Mouse (Mus musculus): ENCODE results near the gene Chd2. TPM values are rescaled to one million over a fixed set of nuclear protein-coding genes. Genes with fewer than 3 reads are reported as not detected.
"Not testable (repeated sequence)": the region's sequence is repeated elsewhere in the genome, so short reads cannot be mapped to it uniquely, and the experiment has no call there.

Gene Chd2
- polyA plus RNA-seq, 1 experiment from 2014 or later, result 40.2 TPM

- H3K4me2 ChIP-seq (ENCODE audit: low read length), result no peak overlapping the region
- H3K4me1 ChIP-seq (ENCODE audit: control insufficient read depth, insufficient read depth, low read length), result peaks cover 3% of the 10 kb centered on the region; the same call in 1 of the 2 replicates
- H3K36me3 ChIP-seq (ENCODE audit: control insufficient read depth, insufficient read depth, low read length), result peaks cover 24% of the 10 kb centered on the region
- WGBS, result 72% methylated on average over 1 of the region's 1 CpGs
- DNase-seq (ENCODE audit: low spot score), result no peak
- H3K27ac ChIP-seq (ENCODE audit: low read depth, low read length), result no peak overlapping the region
- H3K27me3 ChIP-seq (replicated peaks; ENCODE audit: control insufficient read depth, insufficient read depth, low read length), result no peaks in the 10 kb centered on the region
- no peaks in the 10 kb centered on the region for H3K9me3 ChIP-seq (replicated peaks; ENCODE audit: control insufficient read depth, low read length)
- H3K9ac ChIP-seq (ENCODE audit: low read length), result peak overlapping the region; percentile 18; the same call in 1 of the 2 replicates
- no peak for ATAC-seq
- no peak overlapping the region for H3K4me3 ChIP-seq (ENCODE audit: low read depth, low read length)
Measured at GRCm38 (mm10) chr7:73523608-73524259, 17.9 kb downstream of the Chd2 start.

- Histone ChIP-seq H3K36me3 (ENCODE audit: control insufficient read depth, insufficient read depth, low read length) (peaks cover 25% of the 10 kb centered on the region), H3K9me3 (replicated peaks; ENCODE audit: control insufficient read depth, low read length) (no peaks in the 10 kb centered on the region), H3K27ac (ENCODE audit: low read depth, low read length) (no peak overlapping the region), H3K4me3 (ENCODE audit: low read depth, low read length) (no peak overlapping the region), H3K4me2 (ENCODE audit: low read length) (no peak overlapping the region), H3K27me3 (replicated peaks; ENCODE audit: control insufficient read depth, insufficient read depth, low read length) (no peaks in the 10 kb centered on the region), H3K4me1 (ENCODE audit: control insufficient read depth, insufficient read depth, low read length) (peaks cover 3% of the 10 kb centered on the region; the same call in 1 of the 2 replicates), H3K9ac (ENCODE audit: low read length) (no peak overlapping the region)
- DNase-seq (ENCODE audit: low spot score) (no peak), ATAC-seq (no peak)
- 88% methylated on average over 6 of the region's 6 CpGs for WGBS
Measured at GRCm38 (mm10) chr7:73523183-73523582, 18.4 kb downstream of the Chd2 start.

GRCm38 (mm10) chr7:73521277-73522193 lies 20.1 kb downstream of the Chd2 start:
- H3K4me3 ChIP-seq (ENCODE audit: low read depth, low read length), result no peak overlapping the region
- H3K4me1 ChIP-seq (ENCODE audit: control insufficient read depth, insufficient read depth, low read length), result peaks cover 3% of the 10 kb centered on the region
- H3K9ac ChIP-seq (ENCODE audit: low read length), result 0 out of 2 replicates have a peak overlapping the region, but pooled peaks have one; percentile 6
- WGBS, result 89% methylated on average over 11 of the region's 11 CpGs
- no peak for DNase-seq (ENCODE audit: low spot score)
- no peak overlapping the region for H3K4me2 ChIP-seq (ENCODE audit: low read length)
- H3K27me3 ChIP-seq (replicated peaks; ENCODE audit: control insufficient read depth, insufficient read depth, low read length), result no peaks in the 10 kb centered on the region
- peaks cover 36% of the 10 kb centered on the region for H3K36me3 ChIP-seq (ENCODE audit: control insufficient read depth, insufficient read depth, low read length)
- no peaks in the 10 kb centered on the region for H3K9me3 ChIP-seq (replicated peaks; ENCODE audit: control insufficient read depth, low read length)
- peak overlapping the region; percentile 65; the same call in 1 of the 2 replicates for H3K27ac ChIP-seq (ENCODE audit: low read depth, low read length)
- no peak for ATAC-seq

GRCm38 (mm10) chr7:73520231-73520630 lies 21.4 kb downstream of the Chd2 start:
- DNase-seq (ENCODE audit: low spot score) (no peak), ATAC-seq (no peak)
- Histone ChIP-seq H3K27me3 (replicated peaks; ENCODE audit: control insufficient read depth, insufficient read depth, low read length) (no peaks in the 10 kb centered on the region), H3K4me1 (ENCODE audit: control insufficient read depth, insufficient read depth, low read length) (peaks cover 3% of the 10 kb centered on the region), H3K27ac (ENCODE audit: low read depth, low read length) (no peak overlapping the region), H3K9ac (ENCODE audit: low read length) (no peak overlapping the region), H3K4me3 (ENCODE audit: low read depth, low read length) (no peak overlapping the region), H3K4me2 (ENCODE audit: low read length) (no peak overlapping the region), H3K9me3 (replicated peaks; ENCODE audit: control insufficient read depth, low read length) (no peaks in the 10 kb centered on the region), H3K36me3 (ENCODE audit: control insufficient read depth, insufficient read depth, low read length) (peaks cover 49% of the 10 kb centered on the region)
- WGBS, result 88% methylated on average over 10 of the region's 10 CpGs

DNA sequence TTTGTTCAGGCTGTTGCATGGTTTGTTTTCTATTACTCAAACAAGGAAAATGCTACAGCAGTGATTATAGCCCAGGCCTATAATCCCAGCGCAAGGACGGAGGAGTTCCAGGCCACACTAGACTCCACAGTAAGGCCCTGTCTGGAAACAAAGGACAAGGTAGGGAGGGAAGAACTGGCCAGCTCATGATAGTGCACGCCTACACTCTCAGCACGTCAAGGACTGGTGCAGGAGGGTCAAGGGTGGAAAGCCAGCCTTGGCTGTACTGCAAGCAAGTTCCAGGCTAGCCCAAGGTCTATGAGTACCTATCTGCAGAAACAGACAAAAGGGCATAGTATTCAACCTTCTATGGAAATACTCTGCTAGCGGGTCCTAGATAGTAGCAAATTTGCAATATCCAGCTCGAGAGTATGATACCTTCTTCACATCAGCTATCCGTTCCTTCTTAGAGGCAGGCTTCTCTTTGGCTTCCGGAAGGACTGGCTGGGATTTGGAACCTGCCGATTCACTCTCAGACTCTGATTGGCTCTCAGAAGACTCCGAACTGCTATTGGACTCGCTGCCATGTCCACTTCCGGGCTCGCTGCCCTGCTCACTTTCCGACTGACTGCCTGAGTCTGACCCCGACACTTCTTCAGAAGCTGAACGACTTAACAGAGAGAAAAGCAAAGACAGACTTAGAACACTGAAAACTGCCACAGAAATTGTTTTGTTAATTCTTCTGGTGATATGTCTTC lies 22.4 kb downstream of the Chd2 start:
- DNase-seq (ENCODE audit: low spot score) (no peak), ATAC-seq (no peak)
- 0 out of 2 replicates have a peak overlapping the region, but pooled peaks have one; percentile 7 for H3K27ac ChIP-seq (ENCODE audit: low read depth, low read length)
- H3K27me3 ChIP-seq (replicated peaks; ENCODE audit: control insufficient read depth, insufficient read depth, low read length), result no peaks in the 10 kb centered on the region
- H3K4me2 ChIP-seq (ENCODE audit: low read length), result no peak overlapping the region
- no peak overlapping the region for H3K9ac ChIP-seq (ENCODE audit: low read length)
- no peaks in the 10 kb centered on the region for H3K9me3 ChIP-seq (replicated peaks; ENCODE audit: control insufficient read depth, low read length)
- no peak overlapping the region for H3K4me3 ChIP-seq (ENCODE audit: low read depth, low read length)
- H3K36me3 ChIP-seq (ENCODE audit: control insufficient read depth, insufficient read depth, low read length), result peaks cover 59% of the 10 kb centered on the region
- 92% methylated on average over 16 of the region's 16 CpGs for WGBS
- H3K4me1 ChIP-seq (ENCODE audit: control insufficient read depth, insufficient read depth, low read length), result no peaks in the 10 kb centered on the region; the same call in none of the 2 replicates

GRCm38 (mm10) chr7:73518373-73518980 lies 23.2 kb downstream of the Chd2 start:
- H3K9me3 ChIP-seq (replicated peaks; ENCODE audit: control insufficient read depth, low read length); ATAC-seq; H3K27ac ChIP-seq (ENCODE audit: low read depth, low read length); H3K4me2 ChIP-seq (ENCODE audit: low read length); H3K4me3 ChIP-seq (ENCODE audit: low read depth, low read length); H3K9ac ChIP-seq (ENCODE audit: low read length); H3K27me3 ChIP-seq (replicated peaks; ENCODE audit: control insufficient read depth, insufficient read depth, low read length); DNase-seq (ENCODE audit: low spot score); H3K4me1 ChIP-seq (ENCODE audit: control insufficient read depth, insufficient read depth, low read length): not testable (repeated sequence)
- 91% methylated on average over 6 of the region's 6 CpGs for WGBS
- peaks cover 65% of the 10 kb centered on the region for H3K36me3 ChIP-seq (ENCODE audit: control insufficient read depth, insufficient read depth, low read length)

- Histone ChIP-seq H3K27ac (ENCODE audit: low read depth, low read length) (0 out of 2 replicates have a peak overlapping the region, but pooled peaks have one; percentile 9), H3K9ac (ENCODE audit: low read length) (no peak overlapping the region), H3K4me1 (ENCODE audit: control insufficient read depth, insufficient read depth, low read length) (no peaks in the 10 kb centered on the region; the same call in none of the 2 replicates), H3K4me3 (ENCODE audit: low read depth, low read length) (no peak overlapping the region), H3K9me3 (replicated peaks; ENCODE audit: control insufficient read depth, low read length) (no peaks in the 10 kb centered on the region), H3K27me3 (replicated peaks; ENCODE audit: control insufficient read depth, insufficient read depth, low read length) (no peaks in the 10 kb centered on the region), H3K36me3 (ENCODE audit: control insufficient read depth, insufficient read depth, low read length) (peaks cover 72% of the 10 kb centered on the region), H3K4me2 (ENCODE audit: low read length) (no peak overlapping the region)
- DNase-seq (ENCODE audit: low spot score) (no peak), ATAC-seq (peak; percentile 16; the same call in 1 of the 2 replicates)
- 36% methylated on average over 1 of the region's 1 CpGs for WGBS
Measured at GRCm38 (mm10) chr7:73517432-73518054, 24.1 kb downstream of the Chd2 start.

DNA sequence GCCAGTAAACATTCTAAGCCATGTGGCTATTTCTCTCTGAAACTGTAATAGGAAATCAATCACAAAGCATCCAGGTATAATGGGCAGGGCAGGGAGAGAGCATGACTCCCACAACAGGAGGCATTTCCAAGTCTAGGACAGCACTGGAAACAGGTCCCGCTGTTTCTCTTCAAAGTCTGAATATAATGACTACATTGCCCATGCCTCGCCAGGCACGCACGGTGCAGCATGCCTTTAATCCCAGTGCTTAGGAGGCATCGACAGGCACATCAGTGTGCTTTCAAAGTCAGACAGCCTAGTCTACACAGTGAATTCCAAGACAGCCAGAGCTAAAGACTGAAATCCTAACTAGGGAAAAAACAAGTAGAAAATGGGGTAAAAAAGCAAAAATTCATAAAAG lies 24.8 kb downstream of the Chd2 start:
- DNase-seq (ENCODE audit: low spot score) (no peak), ATAC-seq (no peak)
- peaks cover 77% of the 10 kb centered on the region for H3K36me3 ChIP-seq (ENCODE audit: control insufficient read depth, insufficient read depth, low read length)
- no peak overlapping the region for H3K4me3 ChIP-seq (ENCODE audit: low read depth, low read length)
- H3K27me3 ChIP-seq (replicated peaks; ENCODE audit: control insufficient read depth, insufficient read depth, low read length), result no peaks in the 10 kb centered on the region
- H3K27ac ChIP-seq (ENCODE audit: low read depth, low read length), result no peak overlapping the region
- 57% methylated on average over 5 of the region's 5 CpGs for WGBS
- H3K9me3 ChIP-seq (replicated peaks; ENCODE audit: control insufficient read depth, low read length), result no peaks in the 10 kb centered on the region
- H3K4me1 ChIP-seq (ENCODE audit: control insufficient read depth, insufficient read depth, low read length), result no peaks in the 10 kb centered on the region; the same call in none of the 2 replicates
- no peak overlapping the region; the same call in 1 of the 2 replicates for H3K9ac ChIP-seq (ENCODE audit: low read length)
- no peak overlapping the region for H3K4me2 ChIP-seq (ENCODE audit: low read length)
